Mouse (Mus musculus): ENCODE results near the gene Cfap100. TPM values are rescaled to one million over a fixed set of nuclear protein-coding genes. Genes with fewer than 3 reads are reported as not detected.

Cfap100 gene
- total RNA-seq, 1 experiment from 2014 or later = 1.1 TPM

GRCm38 (mm10) chr6:90374647-90375046 lies 54.0 kb downstream of the Cfap100 start:
- no peak for DNase-seq

- peak; percentile 35 for DNase-seq
Measured at GRCm38 (mm10) chr6:90369725-90370553, 58.7 kb downstream of the Cfap100 start.

- peak; percentile 99 for DNase-seq
Measured at GRCm38 (mm10) chr6:90368976-90369724, 59.4 kb downstream of the Cfap100 start, which contains the start of gene Zxdc. TSS of gene Zxdc (plus strand) at chr6:90369492.

- peak; percentile 69 for DNase-seq
Measured at GRCm38 (mm10) chr6:90363301-90363700, 65.3 kb downstream of the Cfap100 start.

GRCm38 (mm10) chr6:90360922-90361614 lies 67.5 kb downstream of the Cfap100 start:
- no peak for DNase-seq

GRCm38 (mm10) chr6:90360024-90360781 lies 68.4 kb downstream of the Cfap100 start:
- peak; percentile 53 for DNase-seq

GRCm38 (mm10) chr6:90359445-90359844 lies 69.2 kb downstream of the Cfap100 start:
- DNase-seq = no peak

GRCm38 (mm10) chr6:90358142-90358541 lies 70.5 kb downstream of the Cfap100 start:
- DNase-seq = no peak

Other genes starting within 250 kb of the Cfap100 start
- not detected in 2 replicates for gene V1ra8, start 226.0 kb downstream of the Cfap100 start, total RNA-seq (2021)
- gene Vmn1r53, start 204.4 kb downstream of the Cfap100 start, total RNA-seq (2021) = not detected in 2 replicates
- gene Vmn1r54, start 182.5 kb downstream of the Cfap100 start, total RNA-seq (2021) = not detected in 2 replicates
- gene BC048671, start 127.6 kb downstream of the Cfap100 start, total RNA-seq (2021) = not detected in 2 replicates
- not detected in 2 replicates for gene Chst13, start 103.6 kb downstream of the Cfap100 start, total RNA-seq (2021)
- 0.09 and 3.0 TPM in 2 replicates for gene Uroc1, start 95.5 kb downstream of the Cfap100 start, total RNA-seq (2021)
- 23.0 and 24.6 TPM in 2 replicates for gene Zxdc, start 59.3 kb downstream of the Cfap100 start, total RNA-seq (2021)
- 38.4 and 44.5 TPM in 2 replicates for gene Klf15, start 33.8 kb upstream of the Cfap100 start, total RNA-seq (2021)
- gene Aldh1l1, start 57.6 kb upstream of the Cfap100 start, total RNA-seq (2021) = 179 and 220 TPM in 2 replicates
- 18.9 and 19.1 TPM in 2 replicates for gene Slc41a3, start 175.9 kb upstream of the Cfap100 start, total RNA-seq (2021)

All from adrenal gland, postnatal 25 days (tissue).